Mouse (Mus musculus) heart, adult 2 months (tissue): ENCODE data around the gene Hs6st1. TPM values are rescaled to one million over a fixed set of nuclear protein-coding genes. Genes with fewer than 3 reads are reported as not detected.
A peak's percentile ranks its signal among the peaks of the same experiment; 100 is the strongest.

Experiments used
- DNase-seq, 2 experiments: peaks; one replicate each; pipeline ENCODE4 v3.0.0; 2021
- H3K27ac ChIP-seq: fragments of 200-600 bp; 2 replicates; pipeline ENCODE4 v1.8.1; 2022
- H3K27me3 ChIP-seq: fragments of 200-500 bp; 2 replicates; pipeline ENCODE4 v1.6.1; 2012; ENCODE audit warnings: mild to moderate bottlenecking, low read length, inconsistent platforms, mixed read lengths; ENCODE audit not compliant: control insufficient read depth, insufficient read depth
- H3K36me3 ChIP-seq: fragments of 200-500 bp; 2 replicates; pipeline ENCODE4 v1.6.1; 2012; ENCODE audit warnings: low read length, inconsistent platforms; ENCODE audit not compliant: control insufficient read depth, insufficient read depth
- H3K4me1 ChIP-seq: fragments of 200-500 bp; 2 replicates; pipeline ENCODE4 v1.6.1; 2011; ENCODE audit warnings: low read length; ENCODE audit not compliant: control insufficient read depth, insufficient read depth
- H3K4me3 ChIP-seq: fragments of 200-600 bp; 2 replicates; pipeline ENCODE4 v1.8.1; 2022
- H3K79me2 ChIP-seq: fragments of 200-500 bp; replicated peaks from 2 replicates; pipeline ENCODE4 v1.6.1; 2012; ENCODE audit warnings: mild to moderate bottlenecking, inconsistent platforms, low read length, moderate library complexity, mixed read lengths; ENCODE audit not compliant: control insufficient read depth, insufficient read depth
- H3K9ac ChIP-seq: fragments of 200-500 bp; 2 replicates; pipeline ENCODE4 v1.6.1; 2012; ENCODE audit warnings: low read depth, mild to moderate bottlenecking, control low read depth, inconsistent platforms, low read length, mixed read lengths
- CTCF ChIP-seq: fragments of 200-600 bp; IDR thresholded peaks from 2 replicates; pipeline ENCODE4 v1.8.1; 2022; ENCODE audit warnings: antibody characterized with exemption, mild to moderate bottlenecking, moderate library complexity
- EP300 ChIP-seq: fragments of 200-500 bp; IDR thresholded peaks from 2 replicates; pipeline ENCODE4 v1.6.1; 2011; ENCODE audit warnings: low read depth, low read length, control low read depth; ENCODE audit not compliant: insufficient read depth
- POLR2A ChIP-seq: fragments of 200-500 bp; IDR thresholded peaks from 2 replicates; pipeline ENCODE4 v1.6.1; 2011; ENCODE audit warnings: mild to moderate bottlenecking, low read depth, low read length, control low read depth; ENCODE audit not compliant: insufficient read depth
- WGBS: fragments of 180-500 bp; shearing (Covaris S2); methylation state at CpG from one replicate; pipeline ENCODE4 v1.1.7; 2018; 5-methylcytosine and 5-hydroxymethylcytosine counted together
- intact Hi-C: fragments of 180-260 bp; cut with DNase I; formaldehyde crosslinking; loops from one replicate; pipeline ENCODE4 v1.15.1; 2025
- polyA plus RNA-seq: library from polyadenylated mRNA; depleted of rRNA; stranded (reverse); fragments of >200 nt; gene quantifications from 2 replicates; pipeline ENCODE4 v1.2.3, GENCODE M21; 2012
- total RNA-seq, 2 experiments: library from RNA; stranded (reverse); gene quantifications; 2 replicates each; pipeline ENCODE4 v1.2.3; 2021

Hs6st1 gene
- total and polyA plus RNA-seq, 3 experiments, result 22.8 to 25.3 (median 23.0) TPM

DNA sequence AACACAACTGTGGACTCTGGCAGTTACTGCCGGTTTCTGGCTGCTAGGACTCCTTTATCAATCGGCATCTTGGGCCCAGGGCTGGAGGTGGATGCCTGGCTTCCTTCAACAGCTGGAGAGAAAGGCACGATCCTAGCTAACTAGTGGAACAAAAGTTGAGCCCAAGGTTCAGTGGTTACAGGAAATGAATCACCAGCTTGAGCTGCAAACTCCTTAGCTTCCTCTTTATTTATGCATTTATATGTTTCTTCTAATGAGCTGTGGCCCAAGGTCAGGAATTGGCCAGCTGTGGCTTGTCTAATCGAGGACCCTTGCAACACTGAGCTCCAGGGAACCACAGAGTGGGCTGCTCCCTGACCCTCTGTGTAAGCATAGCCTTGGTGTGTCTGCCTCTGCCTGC, 60.9 kb downstream of the Hs6st1 start:
- H3K4me3 ChIP-seq, result no peak overlapping the region
- H3K36me3 ChIP-seq, result no peaks in the 10 kb centered on the region
- TF ChIP-seq EP300 (no peak), POLR2A (no peak), CTCF (no peak)
- 34% methylated on average over 4 of the region's 4 CpGs for WGBS
- H3K27me3 ChIP-seq, result no peaks in the 10 kb centered on the region
- no peak overlapping the region for H3K27ac ChIP-seq
- intact Hi-C loops, result no loop called here
- no peak overlapping the region for H3K9ac ChIP-seq
- DNase-seq, result peak in 1 of 2 experiments; percentile 18
- H3K4me1 ChIP-seq, result peaks cover 3% of the 10 kb centered on the region
- H3K79me2 ChIP-seq, result no peaks in the 10 kb centered on the region

DNA sequence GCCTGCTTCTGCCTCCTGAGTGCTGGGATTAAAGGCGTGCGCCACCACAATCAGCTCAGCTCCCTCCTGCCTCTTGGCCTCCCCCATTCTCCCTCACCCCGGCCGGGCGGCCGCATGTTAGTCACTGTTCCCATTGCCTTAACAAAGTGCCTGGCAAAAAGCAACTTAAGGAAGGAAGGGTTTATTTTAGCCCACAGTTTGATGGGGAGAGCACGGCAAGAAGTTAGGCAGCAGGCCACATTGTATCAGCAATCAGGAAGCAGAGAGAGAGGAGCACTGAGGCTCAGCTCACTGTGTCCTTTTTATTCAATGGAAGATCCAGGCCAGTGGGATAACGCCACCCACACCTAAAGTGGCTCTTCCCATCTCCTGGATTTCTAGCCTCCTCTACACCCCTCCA, 61.7 kb downstream of the Hs6st1 start:
- Histone ChIP-seq H3K27me3 (no peaks in the 10 kb centered on the region), H3K9ac (no peak overlapping the region), H3K4me1 (peaks cover 3% of the 10 kb centered on the region), H3K27ac (no peak overlapping the region), H3K4me3 (no peak overlapping the region), H3K79me2 (no peaks in the 10 kb centered on the region), H3K36me3 (no peaks in the 10 kb centered on the region)
- TF ChIP-seq EP300 (no peak), CTCF (no peak), POLR2A (no peak)
- intact Hi-C loops, result loop anchor here (5.0 kb wide), 1 partner anchor 293 kb away; no protein-coding TSS in a partner anchor
- no peak for DNase-seq
- 79% methylated on average over 8 of the region's 8 CpGs for WGBS

DNA sequence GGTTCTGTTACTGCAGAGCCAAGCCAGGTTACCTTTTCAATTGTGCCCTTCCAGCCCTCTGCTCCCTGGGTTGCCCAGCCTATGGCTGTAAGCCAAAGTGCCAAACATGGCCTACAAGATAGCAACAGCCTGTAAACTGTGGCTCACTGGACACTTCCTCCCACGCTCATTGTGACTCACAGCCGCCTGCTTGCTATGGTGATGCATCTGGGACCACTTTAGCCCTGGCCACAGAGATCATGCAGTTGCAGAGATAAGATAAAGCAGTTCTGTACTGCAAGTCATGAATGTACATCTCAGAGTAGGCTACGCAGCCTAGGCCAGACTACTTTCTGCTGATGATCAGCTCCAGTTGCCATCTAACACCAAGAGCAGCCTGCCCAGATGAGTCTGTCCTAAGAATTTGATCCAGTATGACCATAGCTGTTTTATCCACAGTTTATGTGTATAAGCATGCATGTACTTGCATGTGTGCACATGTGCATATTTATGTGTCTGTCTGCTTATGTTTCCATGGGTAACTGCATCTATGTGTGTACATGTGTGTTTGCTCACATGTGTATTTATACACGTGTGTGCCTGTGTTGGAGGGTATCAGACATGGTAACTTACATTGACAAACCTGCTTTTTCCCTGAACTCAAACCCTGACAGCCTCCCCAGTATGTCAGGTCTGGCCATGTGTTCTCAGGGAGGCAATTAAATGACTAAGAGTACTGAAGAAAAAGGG, 62.3 kb downstream of the Hs6st1 start:
- WGBS, result 75% methylated on average over 4 of the region's 4 CpGs
- Histone ChIP-seq H3K4me1 (peaks cover 3% of the 10 kb centered on the region), H3K79me2 (no peaks in the 10 kb centered on the region), H3K4me3 (no peak overlapping the region), H3K9ac (no peak overlapping the region), H3K36me3 (no peaks in the 10 kb centered on the region), H3K27ac (no peak overlapping the region), H3K27me3 (no peaks in the 10 kb centered on the region)
- DNase-seq, result peak in 1 of 2 experiments; percentile 29
- TF ChIP-seq CTCF (no peak), POLR2A (no peak), EP300 (no peak)
- intact Hi-C loops, result loop anchor here (5.0 kb wide), 1 partner anchor 293 kb away; no protein-coding TSS in a partner anchor

DNA sequence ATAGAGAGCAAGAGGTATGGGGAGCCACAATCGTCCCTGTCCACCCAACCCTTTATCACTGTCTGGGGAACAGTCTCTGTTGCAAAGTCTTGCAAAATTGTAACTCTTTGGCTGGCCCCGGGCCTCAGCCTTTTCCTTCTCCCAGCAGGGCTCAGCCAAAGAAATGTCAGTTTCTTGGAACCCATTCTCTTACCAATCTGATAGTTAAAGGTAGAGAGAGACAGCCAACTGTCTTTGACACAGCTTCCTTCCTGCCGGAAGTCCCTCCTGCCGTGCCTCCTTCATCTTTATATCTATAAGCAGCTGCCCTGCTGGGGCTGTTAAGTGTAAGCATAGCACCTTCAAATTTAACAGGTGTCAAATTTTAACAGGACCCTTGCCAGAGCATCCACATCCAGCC, 63.0 kb downstream of the Hs6st1 start:
- 46% methylated on average over 4 of the region's 4 CpGs for WGBS
- intact Hi-C loops, result loop anchor here (5.0 kb wide), 1 partner anchor 294 kb away; no protein-coding TSS in a partner anchor
- no peak overlapping the region for H3K9ac ChIP-seq
- peaks cover 3% of the 10 kb centered on the region for H3K4me1 ChIP-seq
- no peaks in the 10 kb centered on the region for H3K36me3 ChIP-seq
- no peak overlapping the region for H3K27ac ChIP-seq
- TF ChIP-seq POLR2A, result no peak
- TF ChIP-seq EP300, result no peak
- no peak for TF ChIP-seq CTCF
- no peak for DNase-seq
- no peaks in the 10 kb centered on the region for H3K27me3 ChIP-seq
- H3K79me2 ChIP-seq, result no peaks in the 10 kb centered on the region
- H3K4me3 ChIP-seq, result no peak overlapping the region

DNA sequence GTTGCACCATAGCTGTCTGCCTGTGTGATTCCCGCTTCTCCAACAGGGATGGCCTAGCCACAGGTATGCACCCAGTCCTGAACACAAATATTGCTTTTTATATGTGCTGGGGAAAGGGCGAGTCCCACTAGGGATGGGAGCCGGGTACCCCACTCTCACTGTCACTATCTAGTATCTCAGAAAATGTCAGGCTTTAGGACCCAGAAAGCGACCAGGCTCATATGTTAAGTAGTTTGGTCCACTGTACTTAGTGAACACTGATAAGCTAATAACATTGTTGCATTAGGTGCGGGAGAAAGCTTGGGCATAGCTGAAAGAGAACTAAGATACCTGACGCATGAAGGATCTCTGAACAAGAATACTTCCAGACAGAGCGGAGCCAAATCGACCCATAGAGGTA, 63.6 kb downstream of the Hs6st1 start:
- no peak overlapping the region for H3K27ac ChIP-seq
- intact Hi-C loops, result loop anchor here (5.0 kb wide), 1 partner anchor 294 kb away; no protein-coding TSS in a partner anchor
- no peaks in the 10 kb centered on the region for H3K36me3 ChIP-seq
- no peak for DNase-seq
- WGBS, result 69% methylated on average over 8 of the region's 8 CpGs
- H3K4me3 ChIP-seq, result no peak overlapping the region
- TF ChIP-seq EP300 (no peak), POLR2A (no peak), CTCF (no peak)
- peaks cover 3% of the 10 kb centered on the region for H3K4me1 ChIP-seq
- H3K79me2 ChIP-seq, result no peaks in the 10 kb centered on the region
- no peaks in the 10 kb centered on the region for H3K27me3 ChIP-seq
- H3K9ac ChIP-seq, result no peak overlapping the region

DNA sequence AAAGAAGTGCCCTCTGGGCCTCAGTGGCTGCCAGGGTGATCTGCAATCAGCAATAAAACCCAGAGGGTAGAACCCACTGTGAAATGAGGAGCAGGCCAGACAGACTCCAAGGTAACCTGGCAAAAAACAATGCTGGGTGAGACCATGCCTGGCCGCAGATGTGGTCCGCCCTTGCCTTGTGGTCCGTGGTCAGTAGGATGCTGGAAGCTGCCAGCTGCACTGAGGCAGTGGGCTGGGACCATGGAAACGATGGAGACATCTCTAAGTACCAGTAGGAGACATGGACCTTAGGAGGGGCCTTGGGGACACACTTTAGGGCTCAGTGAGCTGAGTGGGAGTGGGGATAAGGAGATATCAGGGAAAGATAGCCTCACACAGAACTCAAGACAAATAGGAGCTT, 64.0 kb downstream of the Hs6st1 start:
- 85% methylated on average over 4 of the region's 4 CpGs for WGBS
- Histone ChIP-seq H3K4me1 (peaks cover 3% of the 10 kb centered on the region), H3K4me3 (no peak overlapping the region), H3K27ac (no peak overlapping the region), H3K79me2 (no peaks in the 10 kb centered on the region), H3K9ac (no peak overlapping the region), H3K27me3 (no peaks in the 10 kb centered on the region), H3K36me3 (no peaks in the 10 kb centered on the region)
- no peak for DNase-seq
- intact Hi-C loops, result loop anchor here (5.0 kb wide), 1 partner anchor 295 kb away; no protein-coding TSS in a partner anchor
- TF ChIP-seq CTCF, result no peak
- no peak for TF ChIP-seq EP300
- TF ChIP-seq POLR2A, result no peak
